Mouse (Mus musculus): ENCODE measurements at regions not wholly inside any gene's neighbourhood (a gene's known extent, or its start where the extent isn't known, plus 50 kb on each side); places are given as distances from the start of the nearest gene placed in this dataset.

- Histone ChIP-seq H3K79me3 (ENCODE audit: low read depth) (no peaks in the 10 kb centered on the region), H3ac (ENCODE audit: control insufficient read depth, insufficient read length, low read depth) (no peak overlapping the region), H3K4me3 (ENCODE audit: insufficient read depth, poor library complexity, severe bottlenecking) (no peak overlapping the region), H3K36me3 (ENCODE audit: control insufficient read depth, insufficient read depth) (no peaks in the 10 kb centered on the region), H3K79me2 (ENCODE audit: control insufficient read depth, insufficient read depth) (no peaks in the 10 kb centered on the region), H3K27me3 (ENCODE audit: control insufficient read depth, insufficient read depth, insufficient read length) (no peaks in the 10 kb centered on the region)
- TF ChIP-seq MYOD1 (IDR thresholded peaks at IDR 0.05; ENCODE audit: control insufficient read depth, insufficient read length, low read depth) (no peak), USF1 (IDR thresholded peaks at IDR 0.05; ENCODE audit: low read depth) (no peak), FOSL1 (IDR thresholded peaks at IDR 0.05; ENCODE audit: insufficient read depth, low read length, poor library complexity, severe bottlenecking) (no peak), MAX (IDR thresholded peaks at IDR 0.05) (no peak), MYOG (IDR thresholded peaks at IDR 0.05; ENCODE audit: control insufficient read depth, extremely low read depth, insufficient read length) (no peak)
Observed at GRCm38 (mm10) chr9:86233775-86234174, 231.0 kb downstream of the Ube2cbp start.

- no peaks in the 10 kb centered on the region for H3K79me2 ChIP-seq (ENCODE audit: control insufficient read depth, insufficient read depth)
- no peak overlapping the region for H3ac ChIP-seq (ENCODE audit: control insufficient read depth, insufficient read length, low read depth)
- no peaks in the 10 kb centered on the region for H3K27me3 ChIP-seq (ENCODE audit: control insufficient read depth, insufficient read depth, insufficient read length)
- no peaks in the 10 kb centered on the region for H3K79me3 ChIP-seq (ENCODE audit: low read depth)
- no peak overlapping the region for H3K4me3 ChIP-seq (ENCODE audit: insufficient read depth, poor library complexity, severe bottlenecking)
- TF ChIP-seq MAX (IDR thresholded peaks at IDR 0.05) (no peak), FOSL1 (IDR thresholded peaks at IDR 0.05; ENCODE audit: insufficient read depth, low read length, poor library complexity, severe bottlenecking) (no peak), MYOG (IDR thresholded peaks at IDR 0.05; ENCODE audit: control insufficient read depth, extremely low read depth, insufficient read length) (no peak), CTCF (IDR thresholded peaks at IDR 0.05; ENCODE audit: control insufficient read depth, insufficient read depth, insufficient read length) (no peak), MYOD1 (IDR thresholded peaks at IDR 0.05; ENCODE audit: control insufficient read depth, insufficient read length, low read depth) (no peak), USF1 (IDR thresholded peaks at IDR 0.05; ENCODE audit: low read depth) (no peak), CEBPB (IDR thresholded peaks at IDR 0.05; ENCODE audit: low read depth) (no peak)
- no peaks in the 10 kb centered on the region for H3K36me3 ChIP-seq (ENCODE audit: control insufficient read depth, insufficient read depth)
Observed at GRCm38 (mm10) chr9:86238691-86239090, 226.1 kb downstream of the Ube2cbp start.

- no peak for TF ChIP-seq CTCF (IDR thresholded peaks at IDR 0.05; ENCODE audit: control insufficient read depth, insufficient read depth, insufficient read length)
- no peak for TF ChIP-seq MYOD1 (IDR thresholded peaks at IDR 0.05; ENCODE audit: control insufficient read depth, insufficient read length, low read depth)
- TF ChIP-seq USF1 (IDR thresholded peaks at IDR 0.05; ENCODE audit: low read depth): no peak
- no peak for TF ChIP-seq FOSL1 (IDR thresholded peaks at IDR 0.05; ENCODE audit: insufficient read depth, low read length, poor library complexity, severe bottlenecking)
- no peak for TF ChIP-seq CEBPB (IDR thresholded peaks at IDR 0.05; ENCODE audit: low read depth)
- no peak for TF ChIP-seq MYOG (IDR thresholded peaks at IDR 0.05; ENCODE audit: control insufficient read depth, extremely low read depth, insufficient read length)
- no peak for TF ChIP-seq MAX (IDR thresholded peaks at IDR 0.05)
- Histone ChIP-seq H3K36me3 (ENCODE audit: control insufficient read depth, insufficient read depth) (no peaks in the 10 kb centered on the region), H3K27me3 (ENCODE audit: control insufficient read depth, insufficient read depth, insufficient read length) (no peaks in the 10 kb centered on the region), H3ac (ENCODE audit: control insufficient read depth, insufficient read length, low read depth) (no peak overlapping the region), H3K4me3 (ENCODE audit: insufficient read depth, poor library complexity, severe bottlenecking) (no peak overlapping the region), H3K79me3 (ENCODE audit: low read depth) (no peaks in the 10 kb centered on the region), H3K79me2 (ENCODE audit: control insufficient read depth, insufficient read depth) (no peaks in the 10 kb centered on the region)
Observed at GRCm38 (mm10) chr9:86240287-86240686, 224.5 kb downstream of the Ube2cbp start.

- Histone ChIP-seq H3K79me2 (ENCODE audit: control insufficient read depth, insufficient read depth) (no peaks in the 10 kb centered on the region), H3K27me3 (ENCODE audit: control insufficient read depth, insufficient read depth, insufficient read length) (no peaks in the 10 kb centered on the region)
Observed at GRCm38 (mm10) chr9:86240896-86241295, 223.9 kb downstream of the Ube2cbp start.

GRCm38 (mm10) chr9:86250197-86250596, 214.6 kb downstream of the Ube2cbp start:
- H3ac ChIP-seq (ENCODE audit: control insufficient read depth, insufficient read length, low read depth): no peak overlapping the region
- H3K4me3 ChIP-seq (ENCODE audit: insufficient read depth, poor library complexity, severe bottlenecking): no peak overlapping the region
- TF ChIP-seq MAX (IDR thresholded peaks at IDR 0.05) (no peak), FOSL1 (IDR thresholded peaks at IDR 0.05; ENCODE audit: insufficient read depth, low read length, poor library complexity, severe bottlenecking) (no peak), MYOG (IDR thresholded peaks at IDR 0.05; ENCODE audit: control insufficient read depth, extremely low read depth, insufficient read length) (no peak), CTCF (IDR thresholded peaks at IDR 0.05; ENCODE audit: control insufficient read depth, insufficient read depth, insufficient read length) (no peak), USF1 (IDR thresholded peaks at IDR 0.05; ENCODE audit: low read depth) (no peak), CEBPB (IDR thresholded peaks at IDR 0.05; ENCODE audit: low read depth) (no peak), MYOD1 (IDR thresholded peaks at IDR 0.05; ENCODE audit: control insufficient read depth, insufficient read length, low read depth) (no peak)
- H3K79me2 ChIP-seq (ENCODE audit: control insufficient read depth, insufficient read depth): no peaks in the 10 kb centered on the region
- H3K27me3 ChIP-seq (ENCODE audit: control insufficient read depth, insufficient read depth, insufficient read length): no peaks in the 10 kb centered on the region
- H3K36me3 ChIP-seq (ENCODE audit: control insufficient read depth, insufficient read depth): no peaks in the 10 kb centered on the region
- no peaks in the 10 kb centered on the region for H3K79me3 ChIP-seq (ENCODE audit: low read depth)

More at GRCm38 (mm10) chr9:86240896-86241295, 223.9 kb downstream of the Ube2cbp start:
- no peak for TF ChIP-seq FOSL1 (IDR thresholded peaks at IDR 0.05; ENCODE audit: insufficient read depth, low read length, poor library complexity, severe bottlenecking)
- TF ChIP-seq MAX (IDR thresholded peaks at IDR 0.05): no peak
- TF ChIP-seq MYOG (IDR thresholded peaks at IDR 0.05; ENCODE audit: control insufficient read depth, extremely low read depth, insufficient read length): no peak
- no peak for TF ChIP-seq USF1 (IDR thresholded peaks at IDR 0.05; ENCODE audit: low read depth)
- no peak for TF ChIP-seq CTCF (IDR thresholded peaks at IDR 0.05; ENCODE audit: control insufficient read depth, insufficient read depth, insufficient read length)
- no peak for TF ChIP-seq CEBPB (IDR thresholded peaks at IDR 0.05; ENCODE audit: low read depth)
- Histone ChIP-seq H3K4me3 (ENCODE audit: insufficient read depth, poor library complexity, severe bottlenecking) (no peak overlapping the region), H3K36me3 (ENCODE audit: control insufficient read depth, insufficient read depth) (no peaks in the 10 kb centered on the region), H3ac (ENCODE audit: control insufficient read depth, insufficient read length, low read depth) (no peak overlapping the region), H3K79me3 (ENCODE audit: low read depth) (no peaks in the 10 kb centered on the region)

GRCm38 (mm10) chr9:86251331-86251730, 213.4 kb downstream of the Ube2cbp start:
- no peaks in the 10 kb centered on the region for H3K79me3 ChIP-seq (ENCODE audit: low read depth)
- no peaks in the 10 kb centered on the region for H3K27me3 ChIP-seq (ENCODE audit: control insufficient read depth, insufficient read depth, insufficient read length)
- H3K79me2 ChIP-seq (ENCODE audit: control insufficient read depth, insufficient read depth): no peaks in the 10 kb centered on the region
- H3ac ChIP-seq (ENCODE audit: control insufficient read depth, insufficient read length, low read depth): no peak overlapping the region
- TF ChIP-seq FOSL1 (IDR thresholded peaks at IDR 0.05; ENCODE audit: insufficient read depth, low read length, poor library complexity, severe bottlenecking) (no peak), USF1 (IDR thresholded peaks at IDR 0.05; ENCODE audit: low read depth) (no peak), CTCF (IDR thresholded peaks at IDR 0.05; ENCODE audit: control insufficient read depth, insufficient read depth, insufficient read length) (no peak), MYOD1 (IDR thresholded peaks at IDR 0.05; ENCODE audit: control insufficient read depth, insufficient read length, low read depth) (no peak), MYOG (IDR thresholded peaks at IDR 0.05; ENCODE audit: control insufficient read depth, extremely low read depth, insufficient read length) (no peak), CEBPB (IDR thresholded peaks at IDR 0.05; ENCODE audit: low read depth) (no peak), MAX (IDR thresholded peaks at IDR 0.05) (no peak)
- no peak overlapping the region for H3K4me3 ChIP-seq (ENCODE audit: insufficient read depth, poor library complexity, severe bottlenecking)
- H3K36me3 ChIP-seq (ENCODE audit: control insufficient read depth, insufficient read depth): no peaks in the 10 kb centered on the region
